Mouse (Mus musculus) limb, embryonic 11.5 days (tissue): ENCODE data around the gene Tspo. TPM values are rescaled to one million over a fixed set of nuclear protein-coding genes. Genes with fewer than 3 reads are reported as not detected.

ENCODE experiments used
- ATAC-seq: fragments of 200-750 bp; cut with Nextera tagmentation; 2 replicates; pipeline ENCODE4 v1.8.0; 2017; ENCODE audit warnings: low read depth; ENCODE audit not compliant: insufficient number of reproducible peaks, low FRiP score, low TSS enrichment
- DNase-seq: peaks from one replicate; pipeline ENCODE4 v3.0.0-alpha.2; 2015; ENCODE audit warnings: low spot score
- H3K27ac ChIP-seq: fragments of 300-500 bp; sonication (generic); replicated peaks from 2 replicates; pipeline ENCODE4 v1.5.1; 2014; ENCODE audit warnings: low read depth, mild to moderate bottlenecking, low read length
- H3K27me3 ChIP-seq: fragments of 300-500 bp; sonication (generic); 2 replicates; pipeline ENCODE4 v1.6.1; 2014; ENCODE audit warnings: mild to moderate bottlenecking, low read length, mixed read lengths; ENCODE audit not compliant: control insufficient read depth, insufficient read depth
- H3K36me3 ChIP-seq: fragments of 300-500 bp; sonication (generic); 2 replicates; pipeline ENCODE4 v1.6.1; 2014; ENCODE audit warnings: mild to moderate bottlenecking, low read length, moderate library complexity, mixed read lengths; ENCODE audit not compliant: control insufficient read depth, insufficient read depth
- H3K4me1 ChIP-seq: fragments of 300-500 bp; sonication (generic); 2 replicates; pipeline ENCODE4 v1.6.1; 2014; ENCODE audit warnings: low read length, mixed read lengths; ENCODE audit not compliant: control insufficient read depth, insufficient read depth
- H3K4me2 ChIP-seq: fragments of 300-500 bp; sonication (generic); 2 replicates; pipeline ENCODE4 v1.6.1; 2014; ENCODE audit warnings: low read depth, mild to moderate bottlenecking, moderate library complexity; ENCODE audit not compliant: severe bottlenecking
- H3K4me3 ChIP-seq: fragments of 300-500 bp; sonication (generic); 2 replicates; pipeline ENCODE4 v1.5.1; 2014; ENCODE audit warnings: low read depth, low read length
- H3K9ac ChIP-seq: fragments of 300-500 bp; sonication (generic); 2 replicates; pipeline ENCODE4 v1.6.1; 2014; ENCODE audit warnings: mild to moderate bottlenecking, low read length
- H3K9me3 ChIP-seq: fragments of 300-500 bp; sonication (generic); 2 replicates; pipeline ENCODE4 v1.6.1; 2016; ENCODE audit warnings: low read length; ENCODE audit not compliant: control insufficient read depth
- WGBS: fragments of 180-500 bp; shearing (Covaris S2); extraction: QIAGEN DNeasy Blood & Tissue Kit; methylation state at CpG from one replicate; pipeline ENCODE4 v1.1.7; 2014; 5-methylcytosine and 5-hydroxymethylcytosine counted together
- polyA plus RNA-seq: library from polyadenylated mRNA; unstranded; fragments of >200 nt; fragmentation: Nextera tagmentation; extraction: Ambion mirVana; gene quantifications from 2 replicates; pipeline ENCODE4 v1.2.1, GENCODE M21; 2014

The Tspo gene
- polyA plus RNA-seq, 1 experiment from 2014 or later: 51.8 TPM

- peaks cover 33% of the 10 kb centered on the region for H3K36me3 ChIP-seq
- no peaks in the 10 kb centered on the region for H3K27me3 ChIP-seq
- 88% methylated on average over 4 of the region's 4 CpGs for WGBS
- H3K9ac ChIP-seq: no peak overlapping the region
- no peak overlapping the region for H3K27ac ChIP-seq
- no peak overlapping the region for H3K4me3 ChIP-seq
- no peak overlapping the region for H3K4me2 ChIP-seq
- ATAC-seq (no peak), DNase-seq (no peak)
- H3K4me1 ChIP-seq: no peaks in the 10 kb centered on the region
- peaks cover 2% of the 10 kb centered on the region; the same call in 1 of the 2 replicates for H3K9me3 ChIP-seq
These were observed 19.5 kb downstream of the Tspo start for GRCm38 (mm10) chr15:83582931-83583330.

GRCm38 (mm10) chr15:83583419-83584156, 20.2 kb downstream of the Tspo start:
- H3K4me3 ChIP-seq: no peak overlapping the region
- ATAC-seq: no peak
- no peak overlapping the region for H3K27ac ChIP-seq
- peaks cover 2% of the 10 kb centered on the region; the same call in 1 of the 2 replicates for H3K9me3 ChIP-seq
- H3K4me2 ChIP-seq: no peak overlapping the region
- WGBS: 80% methylated on average over 8 of the region's 8 CpGs
- DNase-seq: peak; percentile 51
- H3K36me3 ChIP-seq: peaks cover 38% of the 10 kb centered on the region
- no peak overlapping the region for H3K9ac ChIP-seq
- no peaks in the 10 kb centered on the region for H3K4me1 ChIP-seq
- H3K27me3 ChIP-seq: no peaks in the 10 kb centered on the region

GRCm38 (mm10) chr15:83584741-83585220, 21.4 kb downstream of the Tspo start:
- DNase-seq (no peak), ATAC-seq (no peak)
- Histone ChIP-seq H3K27ac (no peak overlapping the region), H3K9ac (no peak overlapping the region), H3K4me2 (no peak overlapping the region), H3K4me1 (no peaks in the 10 kb centered on the region), H3K27me3 (no peaks in the 10 kb centered on the region), H3K9me3 (peaks cover 2% of the 10 kb centered on the region; the same call in 1 of the 2 replicates), H3K36me3 (peaks cover 38% of the 10 kb centered on the region), H3K4me3 (no peak overlapping the region)
- WGBS: 83% methylated on average over 6 of the region's 6 CpGs

GRCm38 (mm10) chr15:83590841-83591240, 27.4 kb downstream of the Tspo start:
- no peak overlapping the region for H3K4me2 ChIP-seq
- no peak for ATAC-seq
- H3K27ac ChIP-seq: no peak overlapping the region
- 80% methylated on average over 4 of the region's 4 CpGs for WGBS
- no peaks in the 10 kb centered on the region for H3K27me3 ChIP-seq
- H3K36me3 ChIP-seq: peaks cover 23% of the 10 kb centered on the region
- DNase-seq: no peak
- peaks cover 2% of the 10 kb centered on the region; the same call in 1 of the 2 replicates for H3K9me3 ChIP-seq
- H3K9ac ChIP-seq: no peak overlapping the region
- peaks cover 11% of the 10 kb centered on the region for H3K4me1 ChIP-seq
- H3K4me3 ChIP-seq: no peak overlapping the region

GRCm38 (mm10) chr15:83591758-83592157, 28.4 kb downstream of the Tspo start:
- H3K9ac ChIP-seq: no peak overlapping the region
- H3K27me3 ChIP-seq: no peaks in the 10 kb centered on the region
- WGBS: 86% methylated on average over 6 of the region's 6 CpGs
- DNase-seq: no peak
- no peak overlapping the region for H3K4me3 ChIP-seq
- ATAC-seq: no peak
- peaks cover under 1% of the 10 kb centered on the region; the same call in 1 of the 2 replicates for H3K9me3 ChIP-seq
- H3K36me3 ChIP-seq: peaks cover 14% of the 10 kb centered on the region
- H3K4me1 ChIP-seq: peaks cover 11% of the 10 kb centered on the region
- no peak overlapping the region for H3K27ac ChIP-seq
- H3K4me2 ChIP-seq: no peak overlapping the region

- ATAC-seq: no peak
- Histone ChIP-seq H3K4me2 (no peak overlapping the region), H3K36me3 (peaks cover 7% of the 10 kb centered on the region; the same call in 1 of the 2 replicates), H3K4me3 (no peak overlapping the region), H3K27ac (no peak overlapping the region), H3K27me3 (no peaks in the 10 kb centered on the region), H3K4me1 (peaks cover 11% of the 10 kb centered on the region), H3K9me3 (no peaks in the 10 kb centered on the region), H3K9ac (no peak overlapping the region)
- DNase-seq: no peak
- WGBS: 77% methylated on average over 8 of the region's 8 CpGs
These were observed 29.1 kb downstream of the Tspo start for GRCm38 (mm10) chr15:83592260-83593188.

GRCm38 (mm10) chr15:83593189-83593585, 29.8 kb downstream of the Tspo start:
- Histone ChIP-seq H3K9me3 (no peaks in the 10 kb centered on the region), H3K4me3 (no peak overlapping the region), H3K27me3 (no peaks in the 10 kb centered on the region), H3K36me3 (peaks cover 5% of the 10 kb centered on the region; the same call in 1 of the 2 replicates), H3K27ac (no peak overlapping the region), H3K4me1 (peaks cover 11% of the 10 kb centered on the region), H3K9ac (no peak overlapping the region), H3K4me2 (peak overlapping the region; percentile 92; the same call in 1 of the 2 replicates)
- ATAC-seq (no peak), DNase-seq (no peak)
